Mouse (Mus musculus) lung, postnatal 0 days (tissue): ENCODE measurements around the gene Smim13. TPM values are rescaled to one million over a fixed set of nuclear protein-coding genes. Genes with fewer than 3 reads are reported as not detected.
"Not testable (repeated sequence)": the region's sequence is repeated elsewhere in the genome, so short reads cannot be mapped to it uniquely, and the experiment has no call there.

Experiments
- ATAC-seq: fragments of 200-750 bp; cut with Nextera tagmentation; 2 replicates; pipeline ENCODE4 v1.8.0; 2017; ENCODE audit warnings: moderate library complexity
- DNase-seq: peaks from one replicate; pipeline ENCODE4 v3.0.0-alpha.2; 2016; ENCODE audit warnings: low spot score
- H3K27ac ChIP-seq: fragments of 300-500 bp; sonication (generic); 2 replicates; pipeline ENCODE4 v1.5.1; 2014; ENCODE audit warnings: antibody characterized with exemption, mild to moderate bottlenecking, low read length, mixed read lengths
- H3K27me3 ChIP-seq: fragments of 300-500 bp; sonication (generic); replicated peaks from 2 replicates; pipeline ENCODE4 v1.6.1; 2014; ENCODE audit warnings: low read length, mixed read lengths; ENCODE audit not compliant: insufficient read depth
- H3K36me3 ChIP-seq: fragments of 300-500 bp; sonication (generic); 2 replicates; pipeline ENCODE4 v1.6.1; 2014; ENCODE audit warnings: low read length, mixed read lengths; ENCODE audit not compliant: insufficient read depth
- H3K4me1 ChIP-seq: fragments of 300-500 bp; sonication (generic); 2 replicates; pipeline ENCODE4 v1.6.1; 2014; ENCODE audit warnings: antibody characterized with exemption, low read depth, low read length, mixed read lengths; ENCODE audit not compliant: insufficient read depth
- H3K4me2 ChIP-seq: fragments of 300-500 bp; sonication (generic); replicated peaks from 2 replicates; pipeline ENCODE4 v1.6.1; 2014; ENCODE audit warnings: low read depth, mild to moderate bottlenecking, low read length, moderate library complexity, mixed read lengths
- H3K4me3 ChIP-seq: fragments of 300-500 bp; sonication (generic); 2 replicates; pipeline ENCODE4 v1.5.1; 2014; ENCODE audit warnings: low read depth, low read length
- H3K9ac ChIP-seq: fragments of 300-500 bp; sonication (generic); replicated peaks from 2 replicates; pipeline ENCODE4 v1.6.1; 2014; ENCODE audit warnings: low read depth, mild to moderate bottlenecking
- H3K9me3 ChIP-seq: fragments of 300-500 bp; sonication (generic); 2 replicates; pipeline ENCODE4 v1.6.1; 2016; ENCODE audit warnings: low read length, mixed read lengths
- CTCF ChIP-seq: IDR thresholded peaks from 2 replicates; pipeline ENCODE4 v1.5.1; 2016; ENCODE audit warnings: antibody characterized with exemption, mild to moderate bottlenecking
- EP300 ChIP-seq: IDR thresholded peaks from 2 replicates; pipeline ENCODE4 v1.6.1; 2016; ENCODE audit warnings: antibody characterized with exemption, mild to moderate bottlenecking, control low read depth
- WGBS: fragments of 180-500 bp; shearing (Covaris S2); extraction: QIAGEN DNeasy Blood & Tissue Kit; methylation state at CpG from one replicate; pipeline ENCODE4 v1.1.7; 2014; 5-methylcytosine and 5-hydroxymethylcytosine counted together
- polyA plus RNA-seq: library from polyadenylated mRNA; unstranded; fragments of >200 nt; fragmentation: Nextera tagmentation; extraction: Ambion mirVana; gene quantifications from 2 replicates; pipeline ENCODE4 v1.2.1, GENCODE M21; 2015

The Smim13 gene
- polyA plus RNA-seq, 1 experiment from 2014 or later: 8.2 TPM

DNA sequence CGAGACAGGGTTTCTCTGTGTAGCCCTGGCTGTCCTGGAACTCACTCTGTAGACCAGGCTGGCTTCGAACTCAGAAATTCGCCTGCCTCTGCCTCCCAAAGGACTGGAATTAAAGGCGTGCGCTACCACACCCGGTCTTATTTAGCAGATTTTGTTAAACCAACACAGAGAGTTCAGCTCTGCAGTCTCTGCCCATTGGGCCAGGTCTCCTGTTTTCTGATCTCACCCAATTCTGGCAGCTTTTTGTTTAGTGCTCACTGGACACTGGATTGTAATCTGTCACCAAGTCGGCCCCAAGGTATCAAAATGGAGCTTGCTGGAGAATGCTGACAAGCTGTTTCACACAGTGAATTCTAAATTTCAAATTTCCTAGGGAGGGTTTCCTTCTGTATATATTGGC lies 3.1 kb downstream of the Smim13 start:
- 94% methylated on average over 7 of the region's 7 CpGs for WGBS
- DNase-seq (no peak), ATAC-seq (no peak)
- Histone ChIP-seq H3K4me1 (no peaks in the 10 kb centered on the region), H3K9me3 (no peaks in the 10 kb centered on the region), H3K9ac (no peak overlapping the region), H3K4me3 (no peak overlapping the region), H3K4me2 (no peak overlapping the region), H3K36me3 (no peaks in the 10 kb centered on the region), H3K27ac (no peak overlapping the region), H3K27me3 (no peaks in the 10 kb centered on the region)
- no peak for TF ChIP-seq CTCF
- TF ChIP-seq EP300: no peak

DNA sequence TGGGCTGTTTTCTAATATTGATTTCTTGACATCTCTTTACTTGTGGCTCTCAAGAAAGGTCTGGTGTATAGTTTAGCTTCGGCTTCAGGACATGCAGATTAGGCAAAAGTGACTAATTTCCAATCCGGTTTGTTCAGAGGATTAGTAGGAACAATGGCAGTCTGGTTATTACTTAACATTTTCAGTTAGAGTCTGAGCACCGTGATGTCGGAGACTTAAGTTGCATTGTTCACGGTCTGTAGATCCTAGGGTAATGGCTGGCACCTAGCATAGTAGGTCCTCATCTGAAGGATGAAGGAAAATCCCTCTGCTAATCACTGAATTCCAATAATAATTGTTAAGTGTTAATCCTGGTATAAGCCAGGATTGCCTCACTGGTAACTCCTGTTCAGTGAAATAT lies 6.5 kb downstream of the Smim13 start:
- no peaks in the 10 kb centered on the region for H3K9me3 ChIP-seq
- DNase-seq (no peak), ATAC-seq (no peak)
- H3K4me3 ChIP-seq: no peak overlapping the region
- H3K36me3 ChIP-seq: no peaks in the 10 kb centered on the region
- no peak overlapping the region for H3K4me2 ChIP-seq
- WGBS: 94% methylated on average over 5 of the region's 5 CpGs
- no peak overlapping the region for H3K9ac ChIP-seq
- no peak overlapping the region for H3K27ac ChIP-seq
- no peaks in the 10 kb centered on the region for H3K27me3 ChIP-seq
- H3K4me1 ChIP-seq: no peaks in the 10 kb centered on the region
- TF ChIP-seq CTCF (no peak), EP300 (no peak)

DNA sequence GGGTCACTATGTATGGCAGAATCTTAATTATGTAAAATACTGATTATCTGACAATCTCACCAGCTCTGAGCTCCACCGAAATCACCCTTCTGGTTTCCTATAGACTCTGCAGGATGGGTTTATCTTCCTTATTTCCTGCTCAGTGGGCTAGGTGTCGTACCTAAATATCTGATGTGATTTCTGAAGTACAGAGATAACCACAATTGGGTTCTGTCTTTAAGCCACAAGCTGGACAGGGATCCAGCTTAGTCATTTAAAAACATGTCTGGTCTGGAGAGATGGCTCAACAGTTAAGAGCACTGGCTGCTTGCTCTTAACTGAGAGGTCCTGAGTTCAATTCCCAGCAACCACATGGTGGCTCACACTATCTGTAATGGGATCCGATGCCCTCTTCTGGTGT lies 7.3 kb downstream of the Smim13 start:
- Histone ChIP-seq H3K27ac (no peak overlapping the region), H3K9me3 (no peaks in the 10 kb centered on the region), H3K27me3 (no peaks in the 10 kb centered on the region), H3K36me3 (no peaks in the 10 kb centered on the region), H3K4me3 (no peak overlapping the region), H3K4me2 (no peak overlapping the region), H3K9ac (no peak overlapping the region), H3K4me1 (no peaks in the 10 kb centered on the region)
- 87% methylated on average over 3 of the region's 3 CpGs for WGBS
- TF ChIP-seq EP300 (no peak), CTCF (no peak)
- ATAC-seq (no peak), DNase-seq (no peak)

DNA sequence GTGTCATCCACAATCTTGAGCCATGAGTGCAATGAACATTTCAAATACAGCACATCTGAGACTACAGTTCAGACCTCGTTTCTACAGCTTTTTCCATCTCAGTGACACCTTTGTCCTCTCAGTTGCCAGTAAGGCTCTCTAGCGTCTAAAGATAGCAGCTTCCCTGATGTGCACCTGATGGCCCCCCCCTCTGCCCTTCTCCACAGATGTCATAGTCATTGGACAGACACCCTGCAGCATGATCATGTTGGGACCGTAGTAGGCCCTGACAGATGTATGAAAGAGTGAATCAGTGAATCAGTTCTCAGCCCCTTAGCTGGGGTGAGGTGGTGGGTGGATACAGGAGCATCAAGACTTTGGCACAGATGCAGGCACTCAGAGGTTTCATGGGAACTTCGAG lies 8.2 kb downstream of the Smim13 start:
- no peaks in the 10 kb centered on the region for H3K4me1 ChIP-seq
- no peak overlapping the region for H3K9ac ChIP-seq
- TF ChIP-seq EP300 (no peak), CTCF (no peak)
- no peak overlapping the region for H3K27ac ChIP-seq
- no peak for DNase-seq
- H3K27me3 ChIP-seq: no peaks in the 10 kb centered on the region
- H3K9me3 ChIP-seq: no peaks in the 10 kb centered on the region
- H3K4me3 ChIP-seq: no peak overlapping the region
- WGBS: 78% methylated on average over 4 of the region's 4 CpGs
- ATAC-seq: no peak
- H3K4me2 ChIP-seq: no peak overlapping the region
- no peaks in the 10 kb centered on the region for H3K36me3 ChIP-seq

DNA sequence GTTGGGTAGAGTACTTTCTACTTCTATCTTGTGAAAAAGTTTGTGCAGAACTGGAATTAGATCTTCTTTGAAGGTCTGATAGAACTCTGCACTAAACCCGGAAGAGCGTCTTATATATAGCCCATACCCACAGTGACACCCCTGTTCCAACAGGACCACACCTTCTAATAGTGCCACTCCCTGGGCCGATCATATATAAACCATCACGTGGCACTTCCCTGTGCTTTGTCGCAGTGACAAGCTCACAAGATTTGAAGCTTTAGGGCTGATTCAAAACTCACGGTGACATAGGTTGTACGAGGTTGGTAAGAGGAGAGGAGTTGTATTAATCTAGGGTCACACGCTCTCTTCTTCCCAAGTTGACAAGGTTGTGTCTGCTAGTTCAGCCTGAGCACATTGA lies 12.0 kb downstream of the Smim13 start:
- H3K9me3 ChIP-seq, H3K27ac ChIP-seq, H3K27me3 ChIP-seq, H3K9ac ChIP-seq, H3K4me1 ChIP-seq, H3K4me3 ChIP-seq, ATAC-seq, H3K4me2 ChIP-seq, DNase-seq, H3K36me3 ChIP-seq: not testable (repeated sequence)
- WGBS: 88% methylated on average over 8 of the region's 8 CpGs

DNA sequence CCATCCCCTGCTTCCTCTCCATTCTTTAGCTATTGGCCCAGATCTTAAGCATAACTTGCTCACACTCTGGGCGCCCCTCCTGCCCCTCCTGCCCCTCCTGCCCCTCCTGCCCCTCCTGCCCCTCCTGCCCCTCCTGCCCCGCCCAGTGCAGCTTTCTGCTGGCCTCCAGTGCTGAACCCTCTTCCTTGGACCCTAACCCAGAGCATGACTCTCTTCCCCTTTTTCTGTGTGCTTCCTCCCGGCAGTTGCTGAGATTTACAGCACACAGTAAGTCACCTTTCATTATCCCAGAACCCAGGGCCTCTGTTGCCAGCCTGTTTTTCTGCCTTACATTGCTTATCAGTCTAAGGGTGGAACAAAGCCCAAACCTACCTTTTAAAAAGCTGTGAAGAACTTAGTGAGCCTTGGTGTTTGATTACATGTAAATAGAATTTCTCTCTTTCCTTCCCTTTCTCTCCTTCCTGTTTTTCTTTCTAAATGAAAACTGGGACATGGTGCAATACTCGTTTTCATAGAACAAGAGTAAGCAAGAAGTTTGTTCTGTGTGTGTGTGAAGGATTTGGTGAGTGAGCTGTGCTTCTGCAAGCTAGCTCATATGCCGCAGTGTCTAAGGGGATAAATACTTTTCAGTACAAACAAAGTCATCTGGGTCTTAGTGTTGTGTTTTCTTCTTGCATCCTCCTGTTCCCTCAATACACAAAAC lies 13.8 kb downstream of the Smim13 start:
- Histone ChIP-seq H3K36me3 (no peaks in the 10 kb centered on the region), H3K27ac (no peak overlapping the region), H3K9ac (no peak overlapping the region), H3K4me2 (no peak overlapping the region), H3K4me1 (no peaks in the 10 kb centered on the region), H3K9me3 (peaks cover 3% of the 10 kb centered on the region; the same call in 1 of the 2 replicates), H3K27me3 (no peaks in the 10 kb centered on the region), H3K4me3 (no peak overlapping the region)
- WGBS: 70% methylated on average over 5 of the region's 5 CpGs
- TF ChIP-seq EP300 (no peak), CTCF (no peak)
- no peak for DNase-seq
- ATAC-seq: no peak
